Mouse (Mus musculus) embryo, embryonic 10.5 days (tissue): Measurements from ENCODE around the gene 3110082I17Rik.
A peak's percentile ranks its signal among the peaks of the same experiment; 100 is the strongest.

Experiments used
- DNase-seq: peaks from one replicate; pipeline ENCODE4 v3.0.0-alpha.2; 2015; ENCODE audit warnings: low spot score

3110082I17Rik gene

GRCm38 (mm10) chr5:139453031-139453430, 7.3 kb downstream of the 3110082I17Rik start:
- DNase-seq = no peak

- peak; percentile 19 for DNase-seq
These were observed 10.4 kb downstream of the 3110082I17Rik start for GRCm38 (mm10) chr5:139449926-139450325.

- no peak for DNase-seq
These were observed 11.1 kb downstream of the 3110082I17Rik start for GRCm38 (mm10) chr5:139449161-139449791.

GRCm38 (mm10) chr5:139448025-139448424, 12.3 kb downstream of the 3110082I17Rik start:
- no peak for DNase-seq

GRCm38 (mm10) chr5:139445258-139445657, 15.1 kb downstream of the 3110082I17Rik start:
- DNase-seq = no peak

GRCm38 (mm10) chr5:139442962-139443361, 17.4 kb downstream of the 3110082I17Rik start:
- no peak for DNase-seq

- DNase-seq = peak; percentile 30
These were observed 17.9 kb downstream of the 3110082I17Rik start for GRCm38 (mm10) chr5:139442428-139442827.

- no peak for DNase-seq
These were observed 18.7 kb downstream of the 3110082I17Rik start for GRCm38 (mm10) chr5:139441726-139442018.

- DNase-seq = no peak
These were observed 19.2 kb downstream of the 3110082I17Rik start for GRCm38 (mm10) chr5:139440926-139441725.

- no peak for DNase-seq
These were observed 19.9 kb downstream of the 3110082I17Rik start for GRCm38 (mm10) chr5:139440451-139440850.

- no peak for DNase-seq
These were observed 21.9 kb downstream of the 3110082I17Rik start for GRCm38 (mm10) chr5:139438440-139438839.

- no peak for DNase-seq
These were observed 22.6 kb downstream of the 3110082I17Rik start for GRCm38 (mm10) chr5:139437769-139438168.

GRCm38 (mm10) chr5:139434940-139435339, 25.4 kb downstream of the 3110082I17Rik start:
- peak; percentile 64 for DNase-seq

GRCm38 (mm10) chr5:139433842-139434568, 26.3 kb downstream of the 3110082I17Rik start:
- DNase-seq = no peak

GRCm38 (mm10) chr5:139432747-139433508, 27.4 kb downstream of the 3110082I17Rik start:
- no peak for DNase-seq

GRCm38 (mm10) chr5:139432333-139432732, 28.0 kb downstream of the 3110082I17Rik start:
- no peak for DNase-seq

GRCm38 (mm10) chr5:139429818-139430341, 30.4 kb downstream of the 3110082I17Rik start:
- no peak for DNase-seq

- no peak for DNase-seq
These were observed 32.3 kb downstream of the 3110082I17Rik start for GRCm38 (mm10) chr5:139427989-139428388.

- no peak for DNase-seq
These were observed 33.3 kb downstream of the 3110082I17Rik start for GRCm38 (mm10) chr5:139427001-139427400.

- DNase-seq = no peak
These were observed 35.1 kb downstream of the 3110082I17Rik start for GRCm38 (mm10) chr5:139425198-139425597.

- DNase-seq = no peak
These were observed 37.1 kb downstream of the 3110082I17Rik start, which contains the start of gene Gper1 for GRCm38 (mm10) chr5:139423026-139423865. Gper1 (plus strand) TSS chr5:139423151.
